In genomic region chr1:75589983-75590382, GRCm38 (mm10) we compare ENCODE assay signal across 11 mouse cellular contexts. TPM values are rescaled to one million over a fixed set of nuclear protein-coding genes. Genes with fewer than 3 reads are reported as not detected.
"Had no signal": no experiment of that assay in that cellular context is flagged by ENCODE, and none has a peak within 500 bp of the region (broad histone marks: within the 10 kb centered on the region; RNA-seq: fewer than 3 reads in every experiment).

No protein-coding gene starts in this region.

- H3K4me1 ChIP-seq: liver, embryonic 13.5 days had no signal

- DNase-seq: kidney, postnatal 14 days; kidney, postnatal 4 days; liver, embryonic 13.5 days; lung, adult 2 months; lung, postnatal 14 days; lung, postnatal 4 days; midbrain, embryonic 14.5 days; thymus, adult 18-20 months; thymus, postnatal 36 days had no signal

- H3K27me3 ChIP-seq: liver, embryonic 13.5 days had no signal

- H3K4me3 ChIP-seq: kidney, embryonic 15.5 days; liver, embryonic 13.5 days had no signal

- H3K27ac ChIP-seq: kidney, embryonic 15.5 days; liver, embryonic 13.5 days had no signal

RNA-seq across cellular contexts. Expression of gene Slc4a3, which starts 43.9 kb away (rescaled TPM):
- total RNA-seq: megakaryocyte-erythroid progenitor cell, adult 5-6 weeks had no signal
